Mouse (Mus musculus): ENCODE measurements around the gene Pex16. TPM values are rescaled to one million over a fixed set of nuclear protein-coding genes. Genes with fewer than 3 reads are reported as not detected.
A peak's percentile ranks its signal among the peaks of the same experiment; 100 is the strongest.

Pex16 gene
- polyA plus RNA-seq, 1 experiment from 2014 or later = 23.8 TPM

- no peak overlapping the region for H3K27ac ChIP-seq
- H3K4me3 ChIP-seq = no peak overlapping the region
- DNase-seq (ENCODE audit: extremely low spot score, low spot score) = no peak
- H3K4me1 ChIP-seq = peaks cover 36% of the 10 kb centered on the region
- H3K27me3 ChIP-seq (ENCODE audit: poor library complexity, severe bottlenecking) = no peaks in the 10 kb centered on the region
- WGBS = 84% methylated on average over 10 of the region's 10 CpGs
- H3K9me3 ChIP-seq = no peaks in the 10 kb centered on the region
- peaks cover 85% of the 10 kb centered on the region for H3K36me3 ChIP-seq (replicated peaks)
These were observed 48.1 kb downstream of the Pex16 start for GRCm38 (mm10) chr2:92422388-92423135.

DNA sequence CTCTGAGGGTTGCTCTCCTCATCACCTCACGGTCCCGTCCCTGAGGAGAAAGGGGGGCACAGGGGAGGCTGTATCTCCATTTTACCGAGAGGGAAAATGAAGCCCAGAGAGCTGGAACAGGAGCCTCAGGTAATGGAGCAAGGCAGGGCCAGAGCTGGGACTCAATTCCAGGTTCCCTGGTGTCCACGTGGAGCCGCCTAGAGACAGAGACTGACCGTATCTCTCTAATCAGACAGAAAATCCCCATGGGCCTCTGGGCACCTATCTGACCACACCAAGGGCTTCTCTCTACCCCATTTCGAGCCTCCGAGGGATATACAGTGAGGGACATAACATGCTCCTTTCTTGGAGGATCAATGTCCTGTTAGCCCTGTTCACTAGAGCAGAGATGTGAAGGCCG is 48.7 kb downstream of the Pex16 start:
- WGBS = 93% methylated on average over 9 of the region's 9 CpGs
- Histone ChIP-seq H3K27me3 (ENCODE audit: poor library complexity, severe bottlenecking) (no peaks in the 10 kb centered on the region), H3K27ac (peak overlapping the region; percentile 78), H3K4me3 (no peak overlapping the region), H3K9me3 (no peaks in the 10 kb centered on the region), H3K36me3 (replicated peaks) (peaks cover 79% of the 10 kb centered on the region), H3K4me1 (peaks cover 42% of the 10 kb centered on the region)
- no peak for DNase-seq (ENCODE audit: extremely low spot score, low spot score)

DNA sequence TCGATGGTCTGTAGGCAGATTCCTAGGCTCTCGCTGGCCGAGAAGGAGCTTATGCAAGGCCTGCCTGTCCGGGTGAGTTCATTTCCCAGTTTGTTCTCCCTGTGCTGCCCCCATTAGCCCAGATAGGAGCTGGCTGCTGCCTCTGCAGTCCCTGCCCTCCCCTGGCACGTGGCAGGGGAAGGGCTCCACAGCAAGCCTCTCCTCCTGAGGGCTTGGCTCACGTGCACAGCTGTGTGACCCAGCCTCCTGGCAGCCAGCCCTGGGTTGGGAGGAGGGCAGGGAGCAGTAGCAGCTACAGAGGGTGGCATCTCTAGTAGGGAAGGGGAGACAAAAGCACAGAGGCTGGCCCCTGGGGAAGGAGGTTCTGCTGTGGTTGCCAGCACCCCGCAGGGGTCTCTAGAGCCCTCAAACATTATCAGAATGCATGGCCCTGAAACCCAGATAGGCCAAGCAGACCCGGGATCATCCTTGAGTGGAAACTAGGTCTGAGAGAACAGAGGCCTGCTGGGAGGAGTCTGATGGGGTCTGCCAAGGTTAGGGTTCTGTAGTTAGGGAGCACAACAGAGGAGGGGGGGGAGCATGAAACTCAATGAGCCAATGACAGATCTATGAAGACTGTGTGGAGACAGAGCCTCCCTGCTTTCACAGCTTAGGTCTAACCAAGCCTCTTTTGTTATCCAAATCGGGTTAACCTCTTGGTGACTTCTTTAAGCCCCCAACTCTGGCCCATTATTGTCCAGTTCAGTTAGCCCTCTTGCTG is 49.4 kb downstream of the Pex16 start:
- 85% methylated on average over 9 of the region's 9 CpGs for WGBS
- Histone ChIP-seq H3K4me3 (no peak overlapping the region), H3K27ac (peak overlapping the region; percentile 78), H3K27me3 (ENCODE audit: poor library complexity, severe bottlenecking) (no peaks in the 10 kb centered on the region), H3K4me1 (peaks cover 49% of the 10 kb centered on the region), H3K36me3 (replicated peaks) (peaks cover 72% of the 10 kb centered on the region), H3K9me3 (no peaks in the 10 kb centered on the region)
- DNase-seq (ENCODE audit: extremely low spot score, low spot score) = no peak

GRCm38 (mm10) chr2:92424462-92425308 is 50.2 kb downstream of the Pex16 start:
- H3K27ac ChIP-seq = peak overlapping the region; percentile 78
- WGBS = 69% methylated on average over 9 of the region's 9 CpGs
- DNase-seq (ENCODE audit: extremely low spot score, low spot score) = no peak
- H3K27me3 ChIP-seq (ENCODE audit: poor library complexity, severe bottlenecking) = no peaks in the 10 kb centered on the region
- peaks cover 56% of the 10 kb centered on the region for H3K4me1 ChIP-seq
- H3K36me3 ChIP-seq (replicated peaks) = peaks cover 68% of the 10 kb centered on the region
- H3K4me3 ChIP-seq = no peak overlapping the region; the same call in 1 of the 2 replicates
- H3K9me3 ChIP-seq = no peaks in the 10 kb centered on the region

GRCm38 (mm10) chr2:92425366-92425765 is 50.9 kb downstream of the Pex16 start:
- WGBS = 87% methylated on average over 4 of the region's 4 CpGs
- Histone ChIP-seq H3K27ac (peak overlapping the region; percentile 78), H3K9me3 (no peaks in the 10 kb centered on the region), H3K4me1 (peaks cover 59% of the 10 kb centered on the region), H3K36me3 (replicated peaks) (peaks cover 64% of the 10 kb centered on the region), H3K27me3 (ENCODE audit: poor library complexity, severe bottlenecking) (no peaks in the 10 kb centered on the region), H3K4me3 (no peak overlapping the region)
- no peak for DNase-seq (ENCODE audit: extremely low spot score, low spot score)

DNA sequence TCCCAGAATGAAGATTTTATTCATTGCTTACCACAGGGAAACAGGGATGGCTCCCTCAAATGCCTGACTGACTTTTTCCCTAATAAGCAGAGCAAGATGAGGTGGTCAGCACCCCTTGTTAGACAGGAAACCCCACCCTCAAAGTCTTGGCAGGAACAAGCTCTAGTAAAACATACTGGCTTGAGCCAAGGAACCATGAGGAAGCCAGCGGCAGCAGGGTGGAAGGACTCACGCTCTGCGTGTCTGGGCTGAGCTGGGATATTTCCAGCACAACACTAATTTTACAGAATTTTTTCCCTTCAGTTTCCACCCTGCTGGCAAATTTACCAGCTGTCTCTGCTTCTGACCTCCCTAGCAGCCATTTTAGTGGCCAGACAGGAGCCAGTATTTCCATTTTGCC is 52.0 kb downstream of the Pex16 start:
- Histone ChIP-seq H3K27ac (0 out of 2 replicates have a peak overlapping the region, but pooled peaks have one; percentile 44), H3K4me1 (peaks cover 70% of the 10 kb centered on the region)

DNA sequence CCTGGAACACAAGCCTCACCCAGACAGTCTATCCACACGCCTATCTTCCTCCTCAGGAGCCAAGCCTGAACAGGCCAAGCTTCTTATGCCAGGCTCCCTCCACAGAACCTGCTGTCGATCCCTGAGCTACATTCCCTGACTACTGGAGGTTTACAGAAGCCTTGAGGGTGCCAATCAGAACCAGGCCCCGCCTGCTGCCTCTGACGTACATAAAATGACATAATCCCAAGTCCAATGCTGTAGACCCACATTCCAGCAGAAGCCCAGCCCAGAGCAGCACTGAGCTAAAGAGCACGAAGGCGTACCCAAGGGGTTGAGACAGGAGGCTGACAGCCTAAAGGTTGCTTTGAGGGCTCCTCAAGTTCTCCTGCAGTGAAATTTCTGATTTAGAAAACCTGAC is 53.4 kb downstream of the Pex16 start:
- WGBS = 74% methylated on average over 6 of the region's 6 CpGs
- Histone ChIP-seq H3K4me1 (peaks cover 84% of the 10 kb centered on the region), H3K27ac (no peak overlapping the region), H3K9me3 (no peaks in the 10 kb centered on the region), H3K27me3 (ENCODE audit: poor library complexity, severe bottlenecking) (no peaks in the 10 kb centered on the region), H3K36me3 (replicated peaks) (peaks cover 39% of the 10 kb centered on the region), H3K4me3 (no peak overlapping the region)
- DNase-seq (ENCODE audit: extremely low spot score, low spot score) = no peak

More for the DNA sequence above, 52.0 kb downstream of the Pex16 start:
- Histone ChIP-seq H3K27me3 (ENCODE audit: poor library complexity, severe bottlenecking) (no peaks in the 10 kb centered on the region), H3K36me3 (replicated peaks) (peaks cover 54% of the 10 kb centered on the region), H3K9me3 (no peaks in the 10 kb centered on the region), H3K4me3 (no peak overlapping the region)
- 92% methylated on average over 3 of the region's 3 CpGs for WGBS
- no peak for DNase-seq (ENCODE audit: extremely low spot score, low spot score)

GRCm38 (mm10) chr2:92430089-92430488 is 55.6 kb downstream of the Pex16 start:
- Histone ChIP-seq H3K27me3 (ENCODE audit: poor library complexity, severe bottlenecking) (peaks cover 5% of the 10 kb centered on the region), H3K36me3 (replicated peaks) (peaks cover 21% of the 10 kb centered on the region), H3K27ac (no peak overlapping the region), H3K9me3 (no peaks in the 10 kb centered on the region), H3K4me1 (peaks cover 83% of the 10 kb centered on the region), H3K4me3 (no peak overlapping the region)
- WGBS = 89% methylated on average over 2 of the region's 2 CpGs
- no peak for DNase-seq (ENCODE audit: extremely low spot score, low spot score)

Small RNA genes lying within 50 kb of the gene (microRNA-seq; reads per million reads assigned to microRNA genes)
- not detected for gene Mir7000

Other genes with a start within 250 kb of the Pex16 start
- 31.9 and 33.5 TPM in 2 replicates for gene Large2, start 193 bp downstream of the Pex16 start, polyA plus RNA-seq (2016; fragmentation: Nextera tagmentation; extraction: Ambion mirVana)
- 3.9 and 4.4 TPM in 2 replicates for gene 1700029I15Rik, start 7.9 kb downstream of the Pex16 start, polyA plus RNA-seq (2016; fragmentation: Nextera tagmentation; extraction: Ambion mirVana)
- gene Mapk8ip1, start 26.6 kb downstream of the Pex16 start, polyA plus RNA-seq (2016; fragmentation: Nextera tagmentation; extraction: Ambion mirVana) = 47.0 and 48.1 TPM in 2 replicates
- gene Cry2, start 59.4 kb downstream of the Pex16 start, polyA plus RNA-seq (2016; fragmentation: Nextera tagmentation; extraction: Ambion mirVana) = 25.5 and 27.3 TPM in 2 replicates
- 14.2 and 14.4 TPM in 2 replicates for gene Slc35c1, start 85.9 kb downstream of the Pex16 start, polyA plus RNA-seq (2016; fragmentation: Nextera tagmentation; extraction: Ambion mirVana)
- gene Chst1, start 225.0 kb downstream of the Pex16 start, polyA plus RNA-seq (2016; fragmentation: Nextera tagmentation; extraction: Ambion mirVana) = 5.5 and 5.7 TPM in 2 replicates

Measured in forebrain, embryonic 10.5 days (tissue).